Mouse (Mus musculus): ENCODE results near the gene Nrgn. TPM values are rescaled to one million over a fixed set of nuclear protein-coding genes. Genes with fewer than 3 reads are reported as not detected.
A peak's percentile ranks its signal among the peaks of the same experiment; 100 is the strongest.

Nrgn gene
- polyA plus RNA-seq, 1 experiment = 7.7 TPM

GRCm38 (mm10) chr9:37517467-37517866, 35.2 kb downstream of the Nrgn start:
- DNase-seq = no peak
- Histone ChIP-seq H3K4me3 (ENCODE audit: insufficient read depth, low read depth, low read length) (no peak overlapping the region), H3K27ac (ENCODE audit: insufficient read depth, low read depth, low read length) (no peak overlapping the region), H3K4me1 (ENCODE audit: control insufficient read depth, insufficient read depth, low read length) (no peaks in the 10 kb centered on the region), H3K27me3 (replicated peaks; ENCODE audit: control insufficient read depth, insufficient read depth, low read length) (no peaks in the 10 kb centered on the region), H3K36me3 (ENCODE audit: control insufficient read depth, insufficient read depth, low read length) (no peaks in the 10 kb centered on the region; the same call in 1 of the 2 replicates)
- TF ChIP-seq CTCF (conservative IDR thresholded peaks at IDR 0.05; ENCODE audit: insufficient read depth, insufficient read length, low read depth, low read length) (no peak), POLR2A (IDR thresholded peaks at IDR 0.05; ENCODE audit: low read depth, low read length) (no peak)
- 55% methylated on average over 1 of the region's 1 CpGs for WGBS

GRCm38 (mm10) chr9:37514456-37514855, 38.2 kb downstream of the Nrgn start:
- Histone ChIP-seq H3K27ac (ENCODE audit: insufficient read depth, low read depth, low read length) (no peak overlapping the region), H3K27me3 (replicated peaks; ENCODE audit: control insufficient read depth, insufficient read depth, low read length) (no peaks in the 10 kb centered on the region), H3K4me1 (ENCODE audit: control insufficient read depth, insufficient read depth, low read length) (no peaks in the 10 kb centered on the region), H3K4me3 (ENCODE audit: insufficient read depth, low read depth, low read length) (no peak overlapping the region), H3K36me3 (ENCODE audit: control insufficient read depth, insufficient read depth, low read length) (no peaks in the 10 kb centered on the region)
- TF ChIP-seq CTCF (conservative IDR thresholded peaks at IDR 0.05; ENCODE audit: insufficient read depth, insufficient read length, low read depth, low read length) (no peak), POLR2A (IDR thresholded peaks at IDR 0.05; ENCODE audit: low read depth, low read length) (no peak)
- no peak for DNase-seq
- WGBS = 81% methylated on average over 3 of the region's 3 CpGs

- peak; percentile 18 for DNase-seq
- Histone ChIP-seq H3K27me3 (replicated peaks; ENCODE audit: control insufficient read depth, insufficient read depth, low read length) (no peaks in the 10 kb centered on the region), H3K36me3 (ENCODE audit: control insufficient read depth, insufficient read depth, low read length) (no peaks in the 10 kb centered on the region), H3K4me3 (ENCODE audit: insufficient read depth, low read depth, low read length) (no peak overlapping the region), H3K4me1 (ENCODE audit: control insufficient read depth, insufficient read depth, low read length) (no peaks in the 10 kb centered on the region), H3K27ac (ENCODE audit: insufficient read depth, low read depth, low read length) (no peak overlapping the region)
- 89% methylated on average over 2 of the region's 2 CpGs for WGBS
- TF ChIP-seq POLR2A (IDR thresholded peaks at IDR 0.05; ENCODE audit: low read depth, low read length) (no peak), CTCF (conservative IDR thresholded peaks at IDR 0.05; ENCODE audit: insufficient read depth, insufficient read length, low read depth, low read length) (peak; percentile 53)
Observed at GRCm38 (mm10) chr9:37512097-37512496, 40.6 kb downstream of the Nrgn start.

GRCm38 (mm10) chr9:37506023-37506422, 46.7 kb downstream of the Nrgn start:
- DNase-seq = no peak
- no peaks in the 10 kb centered on the region for H3K27me3 ChIP-seq (replicated peaks; ENCODE audit: control insufficient read depth, insufficient read depth, low read length)
- H3K27ac ChIP-seq (ENCODE audit: insufficient read depth, low read depth, low read length) = no peak overlapping the region
- WGBS = 83% methylated on average over 1 of the region's 1 CpGs
- no peaks in the 10 kb centered on the region for H3K36me3 ChIP-seq (ENCODE audit: control insufficient read depth, insufficient read depth, low read length)
- no peak overlapping the region for H3K4me3 ChIP-seq (ENCODE audit: insufficient read depth, low read depth, low read length)
- TF ChIP-seq POLR2A (IDR thresholded peaks at IDR 0.05; ENCODE audit: low read depth, low read length) (no peak), CTCF (conservative IDR thresholded peaks at IDR 0.05; ENCODE audit: insufficient read depth, insufficient read length, low read depth, low read length) (no peak)
- no peaks in the 10 kb centered on the region for H3K4me1 ChIP-seq (ENCODE audit: control insufficient read depth, insufficient read depth, low read length)

DNA sequence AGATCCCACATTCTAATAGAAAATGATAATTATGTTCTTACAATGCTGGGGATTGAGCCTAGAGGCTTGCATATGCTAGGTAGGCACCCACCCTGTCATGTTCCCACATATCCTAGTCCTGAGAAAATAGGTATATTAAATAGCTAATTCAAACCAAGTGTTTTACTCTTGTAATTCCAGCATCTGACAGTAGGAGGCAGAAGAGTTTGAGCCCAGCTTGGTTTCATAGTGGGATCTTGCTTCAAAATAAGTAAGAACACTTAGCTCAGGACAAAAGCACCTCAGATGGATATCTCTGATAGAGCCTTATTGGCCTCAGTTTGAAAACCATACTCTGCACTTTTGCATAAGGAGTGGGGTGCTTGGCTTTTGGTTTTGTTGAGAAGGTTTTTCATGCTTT, 48.4 kb downstream of the Nrgn start:
- no peaks in the 10 kb centered on the region for H3K27me3 ChIP-seq (replicated peaks; ENCODE audit: control insufficient read depth, insufficient read depth, low read length)
- no peaks in the 10 kb centered on the region for H3K4me1 ChIP-seq (ENCODE audit: control insufficient read depth, insufficient read depth, low read length)
- no peaks in the 10 kb centered on the region for H3K36me3 ChIP-seq (ENCODE audit: control insufficient read depth, insufficient read depth, low read length)
- H3K4me3 ChIP-seq (ENCODE audit: insufficient read depth, low read depth, low read length) = no peak overlapping the region
- TF ChIP-seq POLR2A (IDR thresholded peaks at IDR 0.05; ENCODE audit: low read depth, low read length) = no peak
- TF ChIP-seq CTCF (conservative IDR thresholded peaks at IDR 0.05; ENCODE audit: insufficient read depth, insufficient read length, low read depth, low read length) = no peak
- DNase-seq = no peak
- no peak overlapping the region for H3K27ac ChIP-seq (ENCODE audit: insufficient read depth, low read depth, low read length)

DNA sequence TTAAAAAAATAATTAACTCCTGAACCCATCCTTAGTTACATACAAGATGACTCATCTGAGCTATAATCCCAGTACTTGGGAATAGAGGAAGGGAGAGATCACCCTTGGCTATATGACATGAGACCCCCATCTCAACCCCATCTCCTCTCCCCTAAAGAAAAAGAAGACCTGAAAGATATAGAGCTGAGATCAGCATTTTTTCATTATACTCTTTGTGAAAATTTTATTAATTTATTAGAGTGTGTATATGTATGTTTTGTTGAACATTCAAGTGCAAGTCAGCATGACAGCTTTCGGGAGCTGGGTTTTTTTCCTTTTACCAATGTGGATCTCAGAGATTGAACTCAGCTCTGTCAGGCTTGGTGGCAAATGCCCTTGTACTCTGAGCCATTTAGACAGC, 51.5 kb downstream of the Nrgn start:
- WGBS = 97% methylated on average over 1 of the region's 1 CpGs
- no peaks in the 10 kb centered on the region for H3K36me3 ChIP-seq (ENCODE audit: control insufficient read depth, insufficient read depth, low read length)
- H3K27ac ChIP-seq (ENCODE audit: insufficient read depth, low read depth, low read length) = no peak overlapping the region
- no peak for DNase-seq
- no peak overlapping the region for H3K4me3 ChIP-seq (ENCODE audit: insufficient read depth, low read depth, low read length)
- TF ChIP-seq POLR2A (IDR thresholded peaks at IDR 0.05; ENCODE audit: low read depth, low read length) (no peak), CTCF (conservative IDR thresholded peaks at IDR 0.05; ENCODE audit: insufficient read depth, insufficient read length, low read depth, low read length) (no peak)
- H3K27me3 ChIP-seq (replicated peaks; ENCODE audit: control insufficient read depth, insufficient read depth, low read length) = no peaks in the 10 kb centered on the region
- H3K4me1 ChIP-seq (ENCODE audit: control insufficient read depth, insufficient read depth, low read length) = no peaks in the 10 kb centered on the region

GRCm38 (mm10) chr9:37500201-37500600, 52.5 kb downstream of the Nrgn start:
- TF ChIP-seq POLR2A (IDR thresholded peaks at IDR 0.05; ENCODE audit: low read depth, low read length) = no peak
- no peak for TF ChIP-seq CTCF (conservative IDR thresholded peaks at IDR 0.05; ENCODE audit: insufficient read depth, insufficient read length, low read depth, low read length)
- Histone ChIP-seq H3K36me3 (ENCODE audit: control insufficient read depth, insufficient read depth, low read length) (no peaks in the 10 kb centered on the region), H3K4me1 (ENCODE audit: control insufficient read depth, insufficient read depth, low read length) (no peaks in the 10 kb centered on the region), H3K27me3 (replicated peaks; ENCODE audit: control insufficient read depth, insufficient read depth, low read length) (no peaks in the 10 kb centered on the region), H3K4me3 (ENCODE audit: insufficient read depth, low read depth, low read length) (no peak overlapping the region), H3K27ac (ENCODE audit: insufficient read depth, low read depth, low read length) (no peak overlapping the region)
- 93% methylated on average over 3 of the region's 3 CpGs for WGBS
- no peak for DNase-seq

DNA sequence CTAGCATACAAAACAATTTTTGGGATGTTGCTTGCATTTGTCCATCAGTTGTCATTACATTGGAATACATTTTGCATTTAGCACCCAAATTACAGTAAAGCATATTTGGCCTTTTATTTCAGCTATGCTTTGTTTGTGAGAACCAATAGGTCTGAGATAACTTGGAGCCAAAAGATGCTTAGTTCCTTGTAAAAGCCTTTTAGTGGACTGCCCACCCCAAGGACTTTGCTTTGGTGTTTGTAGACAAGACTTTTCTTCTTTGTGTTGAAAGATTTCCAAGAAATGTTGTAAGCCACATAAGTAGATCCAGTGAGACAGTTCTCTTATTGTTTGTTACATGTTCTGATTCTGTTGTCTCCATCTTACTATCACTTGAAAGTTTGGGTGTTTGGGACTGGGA, 56.4 kb downstream of the Nrgn start:
- DNase-seq = no peak

More for the DNA sequence above, 56.4 kb downstream of the Nrgn start:
- TF ChIP-seq POLR2A (IDR thresholded peaks at IDR 0.05; ENCODE audit: low read depth, low read length) (no peak), CTCF (conservative IDR thresholded peaks at IDR 0.05; ENCODE audit: insufficient read depth, insufficient read length, low read depth, low read length) (no peak)
- Histone ChIP-seq H3K27ac (ENCODE audit: insufficient read depth, low read depth, low read length) (no peak overlapping the region), H3K4me3 (ENCODE audit: insufficient read depth, low read depth, low read length) (no peak overlapping the region), H3K27me3 (replicated peaks; ENCODE audit: control insufficient read depth, insufficient read depth, low read length) (no peaks in the 10 kb centered on the region), H3K4me1 (ENCODE audit: control insufficient read depth, insufficient read depth, low read length) (no peaks in the 10 kb centered on the region), H3K36me3 (ENCODE audit: control insufficient read depth, insufficient read depth, low read length) (no peaks in the 10 kb centered on the region)
